Mouse (Mus musculus) stomach, embryonic 15.5 days (tissue): ENCODE results near the gene Tns3. TPM values are rescaled to one million over a fixed set of nuclear protein-coding genes. Genes with fewer than 3 reads are reported as not detected.

Experiments used
- ATAC-seq: fragments of 200-750 bp; cut with Nextera tagmentation; 2 replicates; pipeline ENCODE4 v1.8.0; 2017; ENCODE audit warnings: low read depth, moderate number of reproducible peaks, moderate TSS enrichment; ENCODE audit not compliant: insufficient read depth, low FRiP score
- H3K27ac ChIP-seq: fragments of 300-500 bp; sonication (generic); 2 replicates; pipeline ENCODE4 v1.5.1; 2015; ENCODE audit warnings: mild to moderate bottlenecking, inconsistent platforms
- H3K27me3 ChIP-seq: fragments of 300-500 bp; sonication (generic); replicated peaks from 2 replicates; pipeline ENCODE4 v1.6.1; 2015; ENCODE audit warnings: inconsistent platforms
- H3K36me3 ChIP-seq: fragments of 300-500 bp; sonication (generic); 2 replicates; pipeline ENCODE4 v1.6.1; 2015; ENCODE audit warnings: inconsistent platforms
- H3K4me1 ChIP-seq: fragments of 300-500 bp; sonication (generic); 2 replicates; pipeline ENCODE4 v1.6.1; 2015; ENCODE audit warnings: inconsistent platforms
- H3K4me2 ChIP-seq: fragments of 300-500 bp; sonication (generic); 2 replicates; pipeline ENCODE4 v1.6.1; 2015; ENCODE audit warnings: mild to moderate bottlenecking, inconsistent platforms
- H3K4me3 ChIP-seq: fragments of 300-500 bp; sonication (generic); replicated peaks from 2 replicates; pipeline ENCODE4 v1.5.1; 2015; ENCODE audit warnings: inconsistent platforms
- H3K9ac ChIP-seq: fragments of 300-500 bp; sonication (generic); 2 replicates; pipeline ENCODE4 v1.6.1; 2015; ENCODE audit warnings: inconsistent platforms
- H3K9me3 ChIP-seq: fragments of 300-500 bp; sonication (generic); 2 replicates; pipeline ENCODE4 v1.6.1; 2016; ENCODE audit warnings: inconsistent platforms
- WGBS: fragments of 180-500 bp; shearing (Covaris S2); methylation state at CpG from one replicate; pipeline ENCODE4 v1.1.7; 2015; 5-methylcytosine and 5-hydroxymethylcytosine counted together
- polyA plus RNA-seq: library from polyadenylated mRNA; unstranded; fragments of >200 nt; fragmentation: Nextera tagmentation; extraction: Ambion mirVana; gene quantifications from 2 replicates; pipeline ENCODE4 v1.2.1, GENCODE M21; 2015

Tns3 gene
- polyA plus RNA-seq, 1 experiment from 2014 or later, result 26.9 TPM

- Histone ChIP-seq H3K36me3 (no peaks in the 10 kb centered on the region), H3K9me3 (no peaks in the 10 kb centered on the region), H3K27ac (no peak overlapping the region), H3K9ac (no peak overlapping the region), H3K4me2 (no peak overlapping the region), H3K4me1 (0 out of 2 replicates have a peak, but pooled peaks cover 6% of the 10 kb centered on the region), H3K4me3 (no peak overlapping the region), H3K27me3 (no peaks in the 10 kb centered on the region)
- WGBS, result 76% methylated on average over 5 of the region's 5 CpGs
- ATAC-seq, result no peak
These were observed 14.9 kb upstream of the Tns3 start for GRCm38 (mm10) chr11:8679221-8679620.

DNA sequence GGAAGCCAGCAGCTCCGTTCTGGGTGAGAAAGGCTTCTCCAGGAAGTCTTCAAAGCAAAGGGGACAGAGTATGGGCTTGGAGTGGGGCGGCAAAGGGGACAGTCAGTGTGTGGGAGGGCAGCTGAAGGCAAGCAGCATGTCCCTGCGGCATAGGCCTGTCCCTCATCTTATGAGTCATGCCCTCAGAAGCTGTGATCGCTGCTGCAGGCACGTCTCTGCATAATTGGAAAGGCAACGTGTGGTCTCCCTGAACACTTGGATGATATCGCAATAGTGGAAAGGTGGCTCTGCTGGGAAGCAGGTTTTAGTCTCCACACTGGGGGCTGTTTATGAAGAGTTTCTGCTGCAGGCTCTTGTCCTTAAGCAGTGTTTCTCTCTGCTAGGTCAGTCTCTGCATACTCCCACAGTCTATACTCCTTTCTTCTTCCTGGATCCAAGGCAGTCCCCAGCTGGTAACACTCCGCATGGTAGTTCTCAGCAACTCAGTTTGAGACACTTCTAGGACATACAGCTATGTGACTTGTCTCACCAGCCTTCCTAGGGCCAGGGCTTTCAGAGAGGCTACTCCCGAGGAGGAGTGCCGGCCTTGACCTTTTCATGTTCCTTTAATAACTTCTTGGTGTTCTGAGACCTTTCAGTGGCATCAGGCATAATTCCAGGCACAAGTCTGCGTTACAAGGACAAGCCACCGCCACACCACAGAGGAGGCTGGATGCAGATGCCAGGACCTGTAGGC, 14.1 kb upstream of the Tns3 start:
- Histone ChIP-seq H3K4me2 (no peak overlapping the region), H3K9ac (no peak overlapping the region), H3K9me3 (no peaks in the 10 kb centered on the region), H3K4me3 (no peak overlapping the region), H3K27me3 (no peaks in the 10 kb centered on the region), H3K4me1 (0 out of 2 replicates have a peak, but pooled peaks cover 6% of the 10 kb centered on the region), H3K27ac (no peak overlapping the region), H3K36me3 (no peaks in the 10 kb centered on the region)
- 76% methylated on average over 12 of the region's 12 CpGs for WGBS
- ATAC-seq, result no peak; the same call in 1 of the 2 replicates

DNA sequence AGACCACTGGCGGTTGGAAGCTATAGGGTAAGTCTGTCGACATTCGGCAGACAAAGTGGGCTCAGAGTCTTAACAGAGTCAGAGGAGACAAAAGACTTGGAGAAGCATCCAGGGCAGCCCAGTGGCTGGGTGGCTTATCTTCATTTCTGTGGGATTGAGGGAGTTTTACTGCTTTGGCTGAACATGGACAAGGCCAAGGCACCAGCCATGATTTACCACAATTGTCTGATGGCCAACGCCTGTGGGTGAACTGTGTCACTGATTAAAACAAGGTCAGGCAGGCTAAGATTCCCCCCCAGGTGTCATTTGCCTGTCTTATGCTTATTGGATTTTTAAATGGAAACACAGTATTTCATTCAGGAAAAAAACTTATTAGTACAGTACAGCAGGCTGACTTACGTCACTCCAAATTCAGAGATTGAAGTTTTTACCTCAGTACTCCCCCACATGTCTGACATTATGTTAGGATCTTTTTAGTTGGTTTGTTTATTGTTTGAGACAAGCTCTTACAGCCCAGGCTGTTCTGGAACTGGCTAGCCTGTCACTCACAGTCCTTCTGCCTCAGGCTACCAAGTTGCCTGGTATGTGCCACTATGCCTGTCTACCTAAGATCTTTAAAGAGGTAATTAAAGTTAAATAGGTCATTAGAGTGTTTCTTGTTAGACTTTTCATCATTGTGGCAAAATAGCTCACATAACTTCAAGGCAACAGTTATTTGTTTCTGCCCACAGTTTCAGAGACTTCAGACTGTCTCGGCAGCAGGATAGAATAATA, 11.6 kb upstream of the Tns3 start:
- WGBS, result 76% methylated on average over 6 of the region's 6 CpGs
- no peak overlapping the region for H3K4me2 ChIP-seq
- 0 out of 2 replicates have a peak, but pooled peaks cover 6% of the 10 kb centered on the region for H3K4me1 ChIP-seq
- H3K9ac ChIP-seq, result no peak overlapping the region
- H3K27ac ChIP-seq, result no peak overlapping the region
- H3K27me3 ChIP-seq, result no peaks in the 10 kb centered on the region
- H3K36me3 ChIP-seq, result no peaks in the 10 kb centered on the region
- no peaks in the 10 kb centered on the region for H3K9me3 ChIP-seq
- no peak overlapping the region for H3K4me3 ChIP-seq
- no peak for ATAC-seq

DNA sequence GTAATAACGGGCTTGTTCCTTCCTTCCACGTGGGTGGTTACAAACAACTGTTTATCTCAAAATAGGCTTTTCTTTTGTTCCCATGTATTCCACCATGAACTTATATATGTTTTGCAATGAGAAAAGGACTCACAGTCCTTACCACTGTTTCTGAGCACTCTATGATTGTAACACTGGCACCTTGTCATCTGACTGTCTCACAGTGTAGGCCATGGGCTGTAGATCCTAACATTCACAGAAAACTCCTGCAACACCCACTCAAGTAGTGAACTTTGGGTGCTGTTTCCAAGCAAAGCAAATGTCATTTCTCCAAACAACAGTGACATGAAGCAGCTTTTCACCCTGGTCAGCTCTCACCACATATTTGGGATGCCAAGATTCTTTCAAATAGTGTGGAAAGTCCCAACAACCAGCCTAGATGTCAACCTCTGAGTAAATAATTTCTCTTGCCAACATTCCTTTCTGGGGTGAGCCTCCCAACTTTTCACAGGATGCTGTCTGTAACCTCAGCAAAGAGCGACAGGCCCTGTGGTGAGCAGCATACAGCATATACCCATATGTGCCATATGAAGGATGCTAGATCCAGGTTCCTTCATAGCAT, 10.3 kb upstream of the Tns3 start:
- Histone ChIP-seq H3K4me1 (0 out of 2 replicates have a peak, but pooled peaks cover 6% of the 10 kb centered on the region), H3K9me3 (no peaks in the 10 kb centered on the region), H3K4me3 (no peak overlapping the region), H3K27ac (peak overlapping the region; percentile 6; the same call in 1 of the 2 replicates), H3K4me2 (no peak overlapping the region), H3K9ac (no peak overlapping the region), H3K36me3 (no peaks in the 10 kb centered on the region), H3K27me3 (no peaks in the 10 kb centered on the region)
- 61% methylated on average over 3 of the region's 3 CpGs for WGBS
- no peak for ATAC-seq

- WGBS, result 73% methylated on average over 4 of the region's 4 CpGs
- Histone ChIP-seq H3K27me3 (no peaks in the 10 kb centered on the region), H3K36me3 (no peaks in the 10 kb centered on the region), H3K9ac (no peak overlapping the region), H3K4me3 (no peak overlapping the region), H3K27ac (no peak overlapping the region), H3K4me2 (no peak overlapping the region), H3K9me3 (no peaks in the 10 kb centered on the region), H3K4me1 (0 out of 2 replicates have a peak, but pooled peaks cover 6% of the 10 kb centered on the region)
- no peak for ATAC-seq
These were observed 7.4 kb upstream of the Tns3 start for GRCm38 (mm10) chr11:8671698-8672097.

DNA sequence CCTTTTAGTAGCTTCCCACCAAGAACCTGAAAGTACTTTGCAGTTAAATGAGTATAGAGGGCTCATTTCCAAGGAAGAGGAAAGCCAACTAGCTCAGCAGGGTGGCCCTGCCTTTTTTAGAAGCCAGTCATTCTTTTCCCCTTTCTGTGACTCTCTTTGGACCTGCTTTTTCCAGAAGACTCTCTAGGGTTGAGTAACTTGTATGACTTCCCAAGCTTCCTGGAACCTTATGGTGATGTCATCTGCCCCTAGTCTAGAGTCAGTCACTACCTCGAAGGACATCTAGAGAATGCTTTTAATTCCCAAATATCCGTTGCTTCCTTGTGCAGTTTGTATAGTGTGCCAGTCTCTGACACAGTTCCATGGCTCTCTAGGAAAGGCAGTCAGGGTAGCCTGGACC, 4.8 kb upstream of the Tns3 start:
- Histone ChIP-seq H3K9ac (no peak overlapping the region), H3K4me3 (no peak overlapping the region), H3K27ac (no peak overlapping the region), H3K4me2 (no peak overlapping the region), H3K9me3 (no peaks in the 10 kb centered on the region), H3K4me1 (peaks cover 5% of the 10 kb centered on the region; the same call in 1 of the 2 replicates), H3K27me3 (no peaks in the 10 kb centered on the region), H3K36me3 (no peaks in the 10 kb centered on the region)
- WGBS, result 82% methylated on average over 2 of the region's 2 CpGs
- no peak for ATAC-seq

- no peaks in the 10 kb centered on the region for H3K9me3 ChIP-seq
- no peak for ATAC-seq
- H3K27me3 ChIP-seq, result no peaks in the 10 kb centered on the region
- H3K4me1 ChIP-seq, result peaks cover 17% of the 10 kb centered on the region
- 39% methylated on average over 5 of the region's 5 CpGs for WGBS
- peak overlapping the region; percentile 78 for H3K4me3 ChIP-seq
- no peaks in the 10 kb centered on the region for H3K36me3 ChIP-seq
- peak overlapping the region; percentile 95 for H3K27ac ChIP-seq
- H3K9ac ChIP-seq, result peak overlapping the region; percentile 87; the same call in 1 of the 2 replicates
- H3K4me2 ChIP-seq, result peak overlapping the region; percentile 81
These were observed 462 bp upstream of the Tns3 start for GRCm38 (mm10) chr11:8664797-8665196.

DNA sequence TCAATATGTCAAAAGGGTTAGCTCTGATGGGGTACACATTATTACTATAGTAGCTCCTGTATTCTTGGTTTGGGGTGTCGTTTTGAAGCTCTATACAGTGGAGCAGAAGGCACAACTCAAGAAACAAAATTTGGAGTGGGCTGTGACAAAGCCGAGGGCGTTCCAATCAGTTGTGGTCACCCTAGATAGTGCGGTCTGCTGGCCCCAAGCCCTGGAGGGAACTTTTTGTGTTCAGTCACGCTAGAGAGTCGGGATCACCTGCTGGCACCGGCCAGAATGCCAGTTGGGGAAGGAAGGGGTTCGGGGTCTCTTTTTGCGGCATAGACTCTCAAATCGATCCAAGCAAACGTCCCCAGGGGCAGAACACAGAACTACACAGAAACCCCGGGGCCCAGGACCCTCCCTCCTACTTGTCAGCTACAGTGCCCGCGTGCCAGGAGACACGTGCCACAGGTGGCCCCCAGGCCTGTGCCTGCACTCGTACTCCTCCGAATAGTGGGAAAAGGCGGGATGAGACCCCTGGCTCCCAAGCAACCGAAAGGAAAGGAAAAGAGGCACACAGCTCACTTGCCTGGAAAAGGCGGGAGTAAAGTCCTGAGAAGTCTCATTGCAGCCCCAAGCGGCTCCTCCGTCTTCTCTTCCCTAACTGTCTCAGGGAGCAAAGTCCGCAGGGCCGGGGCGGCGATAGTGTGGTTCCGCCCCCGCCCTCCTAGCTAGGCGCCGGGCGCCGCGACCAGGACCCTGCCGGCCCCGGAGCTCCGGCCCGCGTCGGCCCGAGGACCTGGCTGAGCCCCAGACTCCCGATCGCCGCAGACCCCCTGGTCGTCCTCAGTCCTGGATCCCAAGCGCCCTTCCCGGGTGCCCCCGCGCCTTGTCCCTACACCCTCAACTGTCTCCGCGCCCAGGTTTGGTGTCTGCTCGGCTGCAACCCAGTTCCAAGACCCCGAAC, 617 bp downstream of the Tns3 start:
- H3K9ac ChIP-seq, result peak overlapping the region; percentile 87
- H3K4me1 ChIP-seq, result peaks cover 26% of the 10 kb centered on the region
- ATAC-seq, result peak; percentile 83
- H3K9me3 ChIP-seq, result no peaks in the 10 kb centered on the region
- no peaks in the 10 kb centered on the region for H3K36me3 ChIP-seq
- under 1% methylated on average over 51 of the region's 52 CpGs for WGBS
- H3K4me3 ChIP-seq, result peak overlapping the region; percentile 78
- H3K27ac ChIP-seq, result peak overlapping the region; percentile 95
- no peaks in the 10 kb centered on the region for H3K27me3 ChIP-seq
- peak overlapping the region; percentile 81 for H3K4me2 ChIP-seq

GRCm38 (mm10) chr11:8662706-8663429, 1.5 kb downstream of the Tns3 start:
- Histone ChIP-seq H3K27me3 (no peaks in the 10 kb centered on the region), H3K36me3 (no peaks in the 10 kb centered on the region), H3K4me1 (peaks cover 28% of the 10 kb centered on the region), H3K9ac (peak overlapping the region; percentile 87; the same call in 1 of the 2 replicates), H3K9me3 (no peaks in the 10 kb centered on the region), H3K4me3 (peak overlapping the region; percentile 78), H3K27ac (peak overlapping the region; percentile 95), H3K4me2 (peak overlapping the region; percentile 81)
- peak; percentile 37; the same call in 1 of the 2 replicates for ATAC-seq
- 13% methylated on average over 4 of the region's 4 CpGs for WGBS

DNA sequence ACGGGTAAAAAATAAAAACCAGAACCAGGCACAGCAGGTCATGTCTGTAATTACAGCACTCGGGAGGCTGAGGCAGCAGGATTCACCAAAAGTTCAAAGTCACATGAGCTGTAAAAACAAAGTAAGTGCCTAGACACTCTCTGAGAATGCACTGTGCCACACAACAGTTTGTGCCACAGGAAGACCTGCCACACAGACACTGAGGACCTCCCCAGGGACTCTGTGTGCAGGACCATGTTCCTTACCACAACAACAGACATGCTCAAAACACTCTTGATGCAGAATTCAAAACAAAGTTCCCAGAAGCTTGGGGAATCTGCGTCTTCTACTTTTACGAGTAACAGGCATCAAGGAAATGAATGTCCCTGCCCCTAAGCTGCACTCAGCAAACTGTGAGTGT, 3.4 kb downstream of the Tns3 start:
- no peaks in the 10 kb centered on the region for H3K36me3 ChIP-seq
- 53% methylated on average over 4 of the region's 4 CpGs for WGBS
- H3K4me3 ChIP-seq, result no peak overlapping the region
- H3K4me1 ChIP-seq, result peaks cover 46% of the 10 kb centered on the region
- no peak for ATAC-seq
- H3K27ac ChIP-seq, result no peak overlapping the region
- no peaks in the 10 kb centered on the region for H3K27me3 ChIP-seq
- H3K9me3 ChIP-seq, result no peaks in the 10 kb centered on the region
- no peak overlapping the region for H3K4me2 ChIP-seq
- H3K9ac ChIP-seq, result no peak overlapping the region
